Mouse (Mus musculus): ENCODE measurements around the gene Mfrp. TPM values are rescaled to one million over a fixed set of nuclear protein-coding genes. Genes with fewer than 3 reads are reported as not detected.
"Not testable (repeated sequence)": the region's sequence is repeated elsewhere in the genome, so short reads cannot be mapped to it uniquely, and the experiment has no call there.

The Mfrp gene
- polyA plus RNA-seq, 1 experiment from 2014 or later: not detected

DNA sequence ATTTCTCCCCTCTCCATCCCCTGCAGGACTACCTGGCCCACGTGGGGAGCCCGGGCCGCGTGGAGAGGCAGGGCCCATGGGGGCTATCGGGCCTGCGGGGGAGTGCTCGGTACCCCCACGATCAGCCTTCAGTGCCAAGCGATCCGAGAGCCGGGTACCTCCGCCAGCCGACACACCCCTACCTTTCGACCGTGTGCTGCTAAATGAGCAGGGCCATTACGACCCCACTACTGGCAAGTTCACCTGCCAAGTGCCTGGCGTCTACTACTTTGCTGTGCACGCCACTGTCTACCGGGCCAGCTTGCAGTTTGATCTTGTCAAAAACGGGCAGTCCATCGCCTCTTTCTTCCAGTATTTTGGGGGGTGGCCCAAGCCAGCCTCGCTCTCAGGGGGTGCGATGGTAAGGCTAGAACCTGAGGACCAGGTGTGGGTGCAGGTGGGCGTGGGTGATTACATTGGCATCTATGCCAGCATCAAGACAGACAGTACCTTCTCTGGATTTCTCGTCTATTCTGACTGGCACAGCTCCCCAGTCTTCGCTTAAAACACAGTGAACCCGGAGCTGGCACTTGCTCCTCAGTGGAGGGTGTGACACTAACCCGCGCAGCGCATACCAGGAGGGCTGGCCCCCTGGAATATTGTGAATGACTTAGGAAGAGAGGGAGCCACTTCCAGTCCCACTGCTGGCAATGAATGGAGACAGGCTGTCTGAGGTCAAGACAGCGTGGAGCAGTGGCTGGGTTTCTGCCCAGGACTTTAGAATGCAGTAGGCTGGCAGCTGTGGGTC, 6.9 kb downstream of the Mfrp start:
- no peak overlapping the region for H3K4me3 ChIP-seq

DNA sequence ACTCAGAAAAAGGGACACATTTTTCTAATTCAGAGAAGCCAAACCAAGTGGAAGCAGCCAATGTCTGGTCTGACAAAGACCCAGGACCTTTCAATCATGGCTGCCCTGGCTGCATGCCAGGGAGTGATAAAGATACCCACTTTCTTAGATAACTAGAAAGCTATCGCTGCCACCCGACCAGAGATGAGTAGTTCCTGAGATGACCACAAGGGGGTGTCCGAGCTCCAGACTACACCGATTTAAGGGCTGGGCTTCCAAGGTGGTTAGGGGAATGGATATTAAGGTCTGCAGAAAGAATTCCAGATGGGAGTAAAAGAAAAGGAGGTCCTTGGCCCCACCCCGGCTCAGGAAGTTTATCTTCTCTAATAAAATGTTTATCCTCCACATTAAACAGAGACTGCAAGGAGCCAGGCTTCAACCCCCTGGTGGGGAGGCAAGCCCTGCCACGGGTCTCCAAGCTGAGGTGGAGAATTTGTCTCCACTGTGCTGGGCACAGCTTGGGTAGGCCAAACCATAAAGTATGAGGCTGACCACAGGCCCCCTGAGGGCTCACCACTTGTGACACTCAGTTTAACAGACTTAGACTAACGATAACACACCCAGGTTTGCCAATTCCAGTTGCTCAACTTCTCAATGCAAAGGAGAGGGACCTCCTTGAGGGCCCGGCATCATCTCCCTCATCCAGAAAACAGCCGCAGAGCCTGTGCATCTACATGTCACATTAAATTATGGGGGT, 8.0 kb downstream of the Mfrp start:
- H3K4me3 ChIP-seq: peak overlapping the region; percentile 25
- H3K4me2 ChIP-seq: peak overlapping the region; percentile 42
- peaks cover 63% of the 10 kb centered on the region for H3K4me1 ChIP-seq
- no peaks in the 10 kb centered on the region for H3K27me3 ChIP-seq (replicated peaks)
- no peak for ATAC-seq
- H3K36me3 ChIP-seq: peaks cover 65% of the 10 kb centered on the region
- 34% methylated on average over 9 of the region's 9 CpGs for WGBS (ENCODE audit: insufficient replicate concordance)
- H3K9ac ChIP-seq: peak overlapping the region; percentile 47
- peak overlapping the region; percentile 22; the same call in 1 of the 2 replicates for H3K27ac ChIP-seq
- no peaks in the 10 kb centered on the region for H3K9me3 ChIP-seq (replicated peaks)

More for the DNA sequence above, 6.9 kb downstream of the Mfrp start:
- ATAC-seq: no peak
- H3K9me3 ChIP-seq (replicated peaks): no peaks in the 10 kb centered on the region
- peaks cover 70% of the 10 kb centered on the region for H3K36me3 ChIP-seq
- H3K27ac ChIP-seq: no peak overlapping the region
- peak overlapping the region; percentile 42 for H3K4me2 ChIP-seq
- peaks cover 53% of the 10 kb centered on the region for H3K4me1 ChIP-seq
- H3K9ac ChIP-seq: 0 out of 2 replicates have a peak overlapping the region, but pooled peaks have one; percentile 9
- 83% methylated on average over 31 of the region's 31 CpGs for WGBS (ENCODE audit: insufficient replicate concordance)
- no peaks in the 10 kb centered on the region for H3K27me3 ChIP-seq (replicated peaks)

GRCm38 (mm10) chr9:44111909-44112308, 10.4 kb downstream of the Mfrp start:
- Histone ChIP-seq H3K4me3 (peak overlapping the region; percentile 93), H3K36me3 (peaks cover 41% of the 10 kb centered on the region), H3K9ac (peak overlapping the region; percentile 93), H3K4me1 (peaks cover 58% of the 10 kb centered on the region), H3K4me2 (peak overlapping the region; percentile 73)
- not testable (repeated sequence) for H3K27me3 ChIP-seq (replicated peaks); ATAC-seq; H3K27ac ChIP-seq; H3K9me3 ChIP-seq (replicated peaks)
- 71% methylated on average over 10 of the region's 12 CpGs for WGBS (ENCODE audit: insufficient replicate concordance)

DNA sequence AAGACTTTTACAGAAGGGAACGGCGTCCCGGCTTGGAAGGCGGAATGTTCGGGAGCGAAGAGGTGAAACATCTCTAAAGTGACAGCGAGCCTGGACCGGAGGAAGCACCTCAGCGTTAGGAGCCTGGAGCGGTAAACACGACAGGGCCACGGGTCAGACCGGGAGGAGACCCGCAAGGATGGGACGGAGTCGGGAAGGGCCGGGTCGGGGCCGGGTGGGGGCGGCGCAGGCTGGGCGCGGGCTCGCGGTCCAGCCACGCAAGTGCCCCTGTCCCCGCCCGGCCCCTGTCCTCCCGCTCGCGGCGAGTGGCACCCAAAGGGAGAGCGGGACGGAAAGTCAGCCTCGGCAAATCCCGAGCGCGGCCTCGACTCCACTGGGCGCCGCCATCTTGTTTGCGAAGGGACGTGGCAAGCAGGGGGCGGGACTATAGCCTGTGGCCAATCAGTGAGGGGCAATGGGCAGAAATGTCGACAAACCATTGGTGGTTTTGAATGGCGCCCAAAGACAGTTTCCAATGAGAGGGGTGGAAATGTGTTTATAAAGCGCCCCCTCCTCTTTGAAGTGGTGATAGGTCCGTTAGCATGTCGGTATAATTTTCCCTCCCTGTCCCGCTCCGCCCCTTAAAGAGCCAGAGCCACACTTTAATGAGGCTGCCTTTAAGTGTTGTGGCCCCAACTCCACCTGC, 11.7 kb downstream of the Mfrp start, which contains the start of the genes Gm49380 and Rnf26:
Gene Gm49380 (minus strand): TSS at position 396 of the 685 bp plus-strand sequence.
Gene Rnf26 (minus strand): TSS at position 413 of the 685 bp plus-strand sequence.
- peak; percentile 95 for ATAC-seq
- no peaks in the 10 kb centered on the region for H3K9me3 ChIP-seq (replicated peaks)
- under 1% methylated on average over 50 of the region's 51 CpGs for WGBS (ENCODE audit: insufficient replicate concordance)
- H3K9ac ChIP-seq: peak within 1 kb of the TSS; percentile 93
- H3K4me3 ChIP-seq: peak within 1 kb of the TSS; percentile 93
- H3K36me3 ChIP-seq: peaks cover 28% of the 10 kb centered on the region
- H3K4me2 ChIP-seq: peak within 1 kb of the TSS; percentile 73
- H3K4me1 ChIP-seq: peaks cover 45% of the 10 kb centered on the region
- H3K27me3 ChIP-seq (replicated peaks): no peaks in the 10 kb centered on the region
- H3K27ac ChIP-seq: peak within 1 kb of the TSS; percentile 85

DNA sequence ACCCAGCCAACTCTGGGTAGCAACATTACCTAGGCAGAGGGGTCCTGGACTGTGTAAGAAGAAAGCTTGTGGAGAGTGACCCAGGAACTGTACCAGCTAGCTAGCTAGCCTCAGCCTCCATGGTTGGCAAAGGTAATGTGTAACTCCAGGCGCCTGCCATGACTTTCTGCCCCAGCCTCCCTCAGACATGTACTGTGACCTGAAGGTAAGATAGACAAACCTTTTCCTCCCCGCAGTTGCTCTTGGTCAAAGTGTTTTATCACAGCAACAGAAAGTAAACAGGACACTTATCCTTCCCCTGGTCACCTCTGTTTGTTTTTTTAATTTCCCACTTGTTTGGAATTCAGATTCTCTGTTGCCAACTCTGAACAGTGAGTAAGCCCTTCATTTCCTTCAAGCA, 12.9 kb downstream of the Mfrp start:
- no peak for ATAC-seq
- WGBS (ENCODE audit: insufficient replicate concordance): 71% methylated on average over 2 of the region's 2 CpGs
- Histone ChIP-seq H3K9ac (peak overlapping the region; percentile 56), H3K36me3 (peaks cover 19% of the 10 kb centered on the region), H3K4me2 (peak overlapping the region; percentile 62; the same call in 1 of the 2 replicates), H3K27ac (peak overlapping the region; percentile 32; the same call in 1 of the 2 replicates), H3K27me3 (replicated peaks) (no peaks in the 10 kb centered on the region), H3K9me3 (replicated peaks) (no peaks in the 10 kb centered on the region), H3K4me1 (peaks cover 33% of the 10 kb centered on the region), H3K4me3 (no peak overlapping the region)

DNA sequence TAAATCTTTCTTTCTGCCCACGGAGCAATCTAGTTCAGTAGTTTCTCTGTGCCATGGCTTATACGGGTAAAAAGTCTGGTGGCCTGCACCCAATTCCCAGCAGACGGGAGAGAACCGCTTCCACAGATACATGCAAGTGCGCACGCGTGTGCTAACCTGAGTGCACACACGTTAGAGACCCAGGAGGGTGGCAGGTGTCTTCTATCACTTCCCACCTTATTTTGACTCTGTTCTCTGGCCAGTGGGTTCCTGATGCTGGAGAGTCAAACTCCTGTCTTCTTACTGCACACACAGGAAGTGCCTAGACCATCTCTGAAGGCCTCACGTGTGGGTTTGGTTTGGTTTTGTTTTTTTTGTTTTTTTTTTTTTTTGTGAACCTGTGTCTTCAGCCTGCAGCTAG, 14.1 kb downstream of the Mfrp start:
- WGBS (ENCODE audit: insufficient replicate concordance): 84% methylated on average over 9 of the region's 9 CpGs

DNA sequence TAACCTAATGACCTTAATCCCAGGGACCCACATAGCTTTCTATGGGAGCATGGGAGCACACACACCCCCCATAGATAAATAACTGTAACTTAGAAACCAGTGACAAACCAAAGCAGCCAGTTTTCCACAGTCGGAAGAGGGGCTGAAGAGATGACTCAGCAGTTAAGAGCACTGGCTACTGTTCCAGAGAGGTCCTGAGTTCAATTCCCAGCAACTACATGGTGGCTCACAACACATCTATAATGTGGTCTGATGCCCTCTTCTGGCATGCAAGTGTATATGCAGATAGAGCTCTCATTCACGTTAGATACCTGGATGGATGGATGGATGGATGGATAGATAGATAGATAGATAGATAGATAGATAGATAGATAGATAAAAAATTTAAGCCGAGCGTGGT, 14.7 kb downstream of the Mfrp start:
- WGBS (ENCODE audit: insufficient replicate concordance): 72% methylated on average over 4 of the region's 4 CpGs
- Histone ChIP-seq H3K36me3 (peaks cover 3% of the 10 kb centered on the region; the same call in 1 of the 2 replicates), H3K27me3 (replicated peaks) (no peaks in the 10 kb centered on the region), H3K9me3 (replicated peaks) (no peaks in the 10 kb centered on the region), H3K9ac (no peak overlapping the region), H3K27ac (no peak overlapping the region), H3K4me2 (no peak overlapping the region), H3K4me3 (no peak overlapping the region), H3K4me1 (peaks cover 18% of the 10 kb centered on the region)
- ATAC-seq: no peak

More for the DNA sequence above, 14.1 kb downstream of the Mfrp start:
- no peak overlapping the region for H3K4me3 ChIP-seq
- H3K9me3 ChIP-seq (replicated peaks): no peaks in the 10 kb centered on the region
- H3K36me3 ChIP-seq: peaks cover 7% of the 10 kb centered on the region; the same call in 1 of the 2 replicates
- H3K4me2 ChIP-seq: no peak overlapping the region
- no peak overlapping the region for H3K9ac ChIP-seq
- ATAC-seq: no peak
- H3K27me3 ChIP-seq (replicated peaks): no peaks in the 10 kb centered on the region
- no peak overlapping the region for H3K27ac ChIP-seq
- H3K4me1 ChIP-seq: peaks cover 21% of the 10 kb centered on the region

- no peak overlapping the region for H3K9ac ChIP-seq
- H3K27ac ChIP-seq: no peak overlapping the region
- no peaks in the 10 kb centered on the region for H3K9me3 ChIP-seq (replicated peaks)
- H3K4me1 ChIP-seq: peaks cover 8% of the 10 kb centered on the region
- H3K4me3 ChIP-seq: no peak overlapping the region
- no peaks in the 10 kb centered on the region for H3K27me3 ChIP-seq (replicated peaks)
- H3K4me2 ChIP-seq: no peak overlapping the region
- no peaks in the 10 kb centered on the region for H3K36me3 ChIP-seq
- no peak for ATAC-seq
- 34% methylated on average over 5 of the region's 5 CpGs for WGBS (ENCODE audit: insufficient replicate concordance)
These were observed 17.5 kb downstream of the Mfrp start for GRCm38 (mm10) chr9:44119011-44119410.

DNA sequence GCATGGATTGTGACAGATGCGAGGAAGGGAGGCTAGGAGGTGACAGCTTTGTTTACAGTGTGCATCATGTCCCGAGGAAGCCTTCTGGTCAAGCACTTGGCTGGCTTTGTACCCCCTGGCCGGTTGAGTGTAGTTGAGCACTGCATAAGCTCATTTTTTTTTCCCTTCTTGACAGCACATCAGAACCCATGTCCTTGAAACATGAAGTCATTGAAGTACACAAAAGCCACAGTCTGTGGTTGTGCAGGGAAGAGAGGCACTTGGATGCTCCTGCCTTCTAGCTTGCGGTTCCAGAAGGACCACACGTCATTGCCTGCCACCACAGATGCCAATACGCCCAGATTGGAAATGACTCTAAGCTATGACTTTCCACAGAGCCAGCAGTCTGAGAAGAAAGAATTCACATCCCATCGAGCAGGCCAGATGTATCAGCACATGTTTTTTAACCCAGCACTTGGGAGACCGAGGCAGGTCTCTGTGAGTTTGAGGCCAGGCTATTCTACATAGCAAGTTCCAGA, 18.5 kb downstream of the Mfrp start:
- Histone ChIP-seq H3K27ac (no peak overlapping the region), H3K4me2 (no peak overlapping the region), H3K9me3 (replicated peaks) (no peaks in the 10 kb centered on the region), H3K4me1 (no peaks in the 10 kb centered on the region), H3K9ac (no peak overlapping the region), H3K27me3 (replicated peaks) (no peaks in the 10 kb centered on the region), H3K4me3 (no peak overlapping the region), H3K36me3 (no peaks in the 10 kb centered on the region)
- WGBS (ENCODE audit: insufficient replicate concordance): 69% methylated on average over 8 of the region's 8 CpGs
- no peak for ATAC-seq

DNA sequence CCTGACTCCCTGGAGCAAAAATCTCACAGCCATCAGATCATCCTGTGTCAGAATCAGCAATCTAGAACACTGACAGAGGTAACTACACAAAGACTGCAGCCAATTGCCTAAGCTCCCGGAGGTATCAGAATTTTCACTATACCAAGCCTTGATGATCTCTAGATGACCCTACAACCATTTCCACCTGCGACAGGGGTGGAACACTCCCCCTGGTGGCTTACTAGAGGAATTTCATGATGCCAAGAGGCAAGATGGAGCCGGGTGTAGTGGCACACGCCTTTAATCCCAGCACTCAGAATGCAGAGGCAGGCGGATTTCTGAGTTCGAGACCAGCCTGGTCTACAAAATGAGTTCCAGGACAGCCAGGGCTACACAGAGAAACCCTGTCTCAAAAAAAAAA, 22.8 kb downstream of the Mfrp start:
- peaks cover 13% of the 10 kb centered on the region for H3K27me3 ChIP-seq (replicated peaks)
- WGBS (ENCODE audit: insufficient replicate concordance): 62% methylated on average over 6 of the region's 6 CpGs
- H3K9me3 ChIP-seq (replicated peaks): no peaks in the 10 kb centered on the region
- H3K4me3 ChIP-seq: no peak overlapping the region
- no peak overlapping the region for H3K4me2 ChIP-seq
- no peak for ATAC-seq
- peaks cover 12% of the 10 kb centered on the region; the same call in 1 of the 2 replicates for H3K4me1 ChIP-seq
- H3K27ac ChIP-seq: no peak overlapping the region
- no peak overlapping the region for H3K9ac ChIP-seq
- no peaks in the 10 kb centered on the region for H3K36me3 ChIP-seq

- no peak overlapping the region for H3K4me3 ChIP-seq
- 53% methylated on average over 5 of the region's 5 CpGs for WGBS (ENCODE audit: insufficient replicate concordance)
- H3K36me3 ChIP-seq: no peaks in the 10 kb centered on the region
- no peaks in the 10 kb centered on the region for H3K9me3 ChIP-seq (replicated peaks)
- no peak for ATAC-seq
- no peak overlapping the region for H3K27ac ChIP-seq
- H3K27me3 ChIP-seq (replicated peaks): peaks cover 20% of the 10 kb centered on the region
- H3K4me2 ChIP-seq: no peak overlapping the region
- peaks cover 18% of the 10 kb centered on the region; the same call in 1 of the 2 replicates for H3K4me1 ChIP-seq
- H3K9ac ChIP-seq: no peak overlapping the region
These were observed 23.5 kb downstream of the Mfrp start for GRCm38 (mm10) chr9:44125026-44125425.

All from liver, embryonic 12.5 days (tissue).